Mouse (Mus musculus): ENCODE data around the gene Xxylt1. TPM values are rescaled to one million over a fixed set of nuclear protein-coding genes. Genes with fewer than 3 reads are reported as not detected.

Gene Xxylt1
- polyA plus RNA-seq, 1 experiment from 2014 or later: 18.1 TPM

- DNase-seq (ENCODE audit: low spot score): no peak
- no peak for ATAC-seq (ENCODE audit: low FRiP score)
- no peaks in the 10 kb centered on the region for H3K36me3 ChIP-seq (replicated peaks; ENCODE audit: control insufficient read depth, insufficient read depth)
- no peaks in the 10 kb centered on the region for H3K27me3 ChIP-seq (ENCODE audit: control insufficient read depth, insufficient read depth, low read length)
- H3K4me1 ChIP-seq (replicated peaks; ENCODE audit: control insufficient read depth, insufficient read depth, low read length): no peaks in the 10 kb centered on the region; the same call in 1 of the 2 replicates
- no peak overlapping the region for H3K4me2 ChIP-seq (replicated peaks)
- no peaks in the 10 kb centered on the region for H3K9me3 ChIP-seq (ENCODE audit: control insufficient read depth, low read length)
- H3K9ac ChIP-seq: no peak overlapping the region
- H3K4me3 ChIP-seq (replicated peaks; ENCODE audit: low read length): no peak overlapping the region
- no peak overlapping the region for H3K27ac ChIP-seq
- WGBS: 82% methylated on average over 4 of the region's 4 CpGs
Measured at GRCm38 (mm10) chr16:30943919-30944318, 137.3 kb downstream of the Xxylt1 start.

GRCm38 (mm10) chr16:30940699-30941098 is 140.5 kb downstream of the Xxylt1 start:
- H3K27ac ChIP-seq: no peak overlapping the region
- H3K27me3 ChIP-seq (ENCODE audit: control insufficient read depth, insufficient read depth, low read length): no peaks in the 10 kb centered on the region
- no peak overlapping the region for H3K4me3 ChIP-seq (replicated peaks; ENCODE audit: low read length)
- peaks cover 1% of the 10 kb centered on the region; the same call in 1 of the 2 replicates for H3K4me1 ChIP-seq (replicated peaks; ENCODE audit: control insufficient read depth, insufficient read depth, low read length)
- no peaks in the 10 kb centered on the region for H3K36me3 ChIP-seq (replicated peaks; ENCODE audit: control insufficient read depth, insufficient read depth)
- DNase-seq (ENCODE audit: low spot score): no peak
- no peak for ATAC-seq (ENCODE audit: low FRiP score)
- H3K9me3 ChIP-seq (ENCODE audit: control insufficient read depth, low read length): no peaks in the 10 kb centered on the region
- WGBS: 72% methylated on average over 2 of the region's 2 CpGs
- H3K4me2 ChIP-seq (replicated peaks): no peak overlapping the region
- H3K9ac ChIP-seq: no peak overlapping the region

DNA sequence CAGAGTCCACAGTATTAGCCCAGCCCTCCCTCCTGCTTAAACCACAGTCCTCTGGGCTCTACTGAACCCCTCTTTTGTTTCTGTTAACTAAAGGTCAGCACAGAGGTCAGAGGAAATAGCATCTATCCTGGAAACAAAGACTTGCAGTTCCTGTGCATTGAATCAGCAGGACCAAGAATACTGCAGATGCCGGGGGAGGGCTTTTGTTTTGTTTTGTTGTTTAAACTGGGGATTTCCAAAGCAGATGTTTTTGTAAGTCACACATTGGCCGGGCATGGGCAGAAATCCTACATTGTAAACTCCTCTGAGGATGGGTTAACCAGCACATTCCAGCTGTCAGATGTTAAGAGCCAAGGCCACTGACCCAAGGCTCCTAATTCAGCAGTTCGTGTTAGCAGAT is 141.3 kb downstream of the Xxylt1 start:
- DNase-seq (ENCODE audit: low spot score): no peak
- 3% methylated on average over 3 of the region's 3 CpGs for WGBS

GRCm38 (mm10) chr16:30939210-30939609 is 142.0 kb downstream of the Xxylt1 start:
- H3K36me3 ChIP-seq (replicated peaks; ENCODE audit: control insufficient read depth, insufficient read depth): no peaks in the 10 kb centered on the region
- ATAC-seq (ENCODE audit: low FRiP score) (no peak), DNase-seq (ENCODE audit: low spot score) (no peak)
- no peak overlapping the region for H3K4me2 ChIP-seq (replicated peaks)
- H3K27ac ChIP-seq: no peak overlapping the region
- 74% methylated on average over 8 of the region's 8 CpGs for WGBS
- no peak overlapping the region for H3K4me3 ChIP-seq (replicated peaks; ENCODE audit: low read length)
- no peaks in the 10 kb centered on the region for H3K27me3 ChIP-seq (ENCODE audit: control insufficient read depth, insufficient read depth, low read length)
- no peaks in the 10 kb centered on the region for H3K9me3 ChIP-seq (ENCODE audit: control insufficient read depth, low read length)
- peaks cover 10% of the 10 kb centered on the region for H3K4me1 ChIP-seq (replicated peaks; ENCODE audit: control insufficient read depth, insufficient read depth, low read length)
- H3K9ac ChIP-seq: no peak overlapping the region

More for the DNA sequence above, 141.3 kb downstream of the Xxylt1 start:
- Histone ChIP-seq H3K4me2 (replicated peaks) (no peak overlapping the region), H3K27ac (no peak overlapping the region), H3K27me3 (ENCODE audit: control insufficient read depth, insufficient read depth, low read length) (no peaks in the 10 kb centered on the region), H3K9ac (no peak overlapping the region), H3K4me1 (replicated peaks; ENCODE audit: control insufficient read depth, insufficient read depth, low read length) (peaks cover 6% of the 10 kb centered on the region), H3K4me3 (replicated peaks; ENCODE audit: low read length) (no peak overlapping the region), H3K9me3 (ENCODE audit: control insufficient read depth, low read length) (no peaks in the 10 kb centered on the region), H3K36me3 (replicated peaks; ENCODE audit: control insufficient read depth, insufficient read depth) (no peaks in the 10 kb centered on the region)
- ATAC-seq (ENCODE audit: low FRiP score): no peak

GRCm38 (mm10) chr16:30938664-30939063 is 142.6 kb downstream of the Xxylt1 start:
- no peaks in the 10 kb centered on the region for H3K36me3 ChIP-seq (replicated peaks; ENCODE audit: control insufficient read depth, insufficient read depth)
- no peak overlapping the region for H3K9ac ChIP-seq
- WGBS: 82% methylated on average over 3 of the region's 3 CpGs
- H3K4me3 ChIP-seq (replicated peaks; ENCODE audit: low read length): no peak overlapping the region
- no peak overlapping the region for H3K4me2 ChIP-seq (replicated peaks)
- DNase-seq (ENCODE audit: low spot score) (no peak), ATAC-seq (ENCODE audit: low FRiP score) (no peak)
- H3K27me3 ChIP-seq (ENCODE audit: control insufficient read depth, insufficient read depth, low read length): no peaks in the 10 kb centered on the region
- peaks cover 10% of the 10 kb centered on the region for H3K4me1 ChIP-seq (replicated peaks; ENCODE audit: control insufficient read depth, insufficient read depth, low read length)
- no peaks in the 10 kb centered on the region for H3K9me3 ChIP-seq (ENCODE audit: control insufficient read depth, low read length)
- no peak overlapping the region for H3K27ac ChIP-seq

- DNase-seq (ENCODE audit: low spot score): no peak
- ATAC-seq (ENCODE audit: low FRiP score): no peak
- 94% methylated on average over 3 of the region's 3 CpGs for WGBS
- H3K27me3 ChIP-seq (ENCODE audit: control insufficient read depth, insufficient read depth, low read length): no peaks in the 10 kb centered on the region
- peaks cover 10% of the 10 kb centered on the region for H3K4me1 ChIP-seq (replicated peaks; ENCODE audit: control insufficient read depth, insufficient read depth, low read length)
- no peak overlapping the region for H3K27ac ChIP-seq
- H3K36me3 ChIP-seq (replicated peaks; ENCODE audit: control insufficient read depth, insufficient read depth): no peaks in the 10 kb centered on the region
- no peak overlapping the region for H3K4me2 ChIP-seq (replicated peaks)
- no peaks in the 10 kb centered on the region for H3K9me3 ChIP-seq (ENCODE audit: control insufficient read depth, low read length)
- no peak overlapping the region for H3K4me3 ChIP-seq (replicated peaks; ENCODE audit: low read length)
- no peak overlapping the region for H3K9ac ChIP-seq
Measured at GRCm38 (mm10) chr16:30937665-30938064, 143.6 kb downstream of the Xxylt1 start.

DNA sequence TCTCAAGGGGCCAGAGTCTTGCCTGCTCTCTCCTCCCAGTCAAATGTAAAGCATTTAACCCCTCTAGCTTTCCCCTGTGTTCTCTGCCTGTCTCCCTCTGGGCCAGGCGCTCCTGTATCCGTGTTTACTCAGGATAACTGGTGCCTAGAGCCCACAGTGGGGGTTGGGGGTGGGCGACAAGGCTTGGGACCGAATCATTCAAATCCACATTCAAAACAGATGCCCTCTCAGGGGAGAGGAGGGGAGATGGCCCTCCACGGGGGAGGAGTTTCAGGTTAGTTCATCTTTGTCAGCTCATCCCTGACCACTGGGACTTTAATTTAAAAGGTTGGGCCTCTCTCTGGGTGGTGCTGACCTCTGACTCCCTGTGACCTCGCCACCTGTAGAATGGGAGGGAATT is 144.8 kb downstream of the Xxylt1 start:
- DNase-seq (ENCODE audit: low spot score) (no peak), ATAC-seq (ENCODE audit: low FRiP score) (no peak)
- no peaks in the 10 kb centered on the region for H3K36me3 ChIP-seq (replicated peaks; ENCODE audit: control insufficient read depth, insufficient read depth)
- no peak overlapping the region for H3K27ac ChIP-seq
- 28% methylated on average over 6 of the region's 6 CpGs for WGBS
- H3K4me2 ChIP-seq (replicated peaks): no peak overlapping the region
- no peak overlapping the region for H3K9ac ChIP-seq
- no peaks in the 10 kb centered on the region for H3K27me3 ChIP-seq (ENCODE audit: control insufficient read depth, insufficient read depth, low read length)
- no peaks in the 10 kb centered on the region for H3K9me3 ChIP-seq (ENCODE audit: control insufficient read depth, low read length)
- peaks cover 10% of the 10 kb centered on the region for H3K4me1 ChIP-seq (replicated peaks; ENCODE audit: control insufficient read depth, insufficient read depth, low read length)
- H3K4me3 ChIP-seq (replicated peaks; ENCODE audit: low read length): no peak overlapping the region

GRCm38 (mm10) chr16:30936012-30936461 is 145.2 kb downstream of the Xxylt1 start:
- Histone ChIP-seq H3K4me2 (replicated peaks) (no peak overlapping the region), H3K9ac (no peak overlapping the region), H3K27ac (no peak overlapping the region), H3K4me3 (replicated peaks; ENCODE audit: low read length) (no peak overlapping the region), H3K4me1 (replicated peaks; ENCODE audit: control insufficient read depth, insufficient read depth, low read length) (peaks cover 10% of the 10 kb centered on the region), H3K36me3 (replicated peaks; ENCODE audit: control insufficient read depth, insufficient read depth) (no peaks in the 10 kb centered on the region), H3K27me3 (ENCODE audit: control insufficient read depth, insufficient read depth, low read length) (no peaks in the 10 kb centered on the region), H3K9me3 (ENCODE audit: control insufficient read depth, low read length) (no peaks in the 10 kb centered on the region)
- ATAC-seq (ENCODE audit: low FRiP score): no peak
- DNase-seq (ENCODE audit: low spot score): no peak
- WGBS: 87% methylated on average over 7 of the region's 7 CpGs

DNA sequence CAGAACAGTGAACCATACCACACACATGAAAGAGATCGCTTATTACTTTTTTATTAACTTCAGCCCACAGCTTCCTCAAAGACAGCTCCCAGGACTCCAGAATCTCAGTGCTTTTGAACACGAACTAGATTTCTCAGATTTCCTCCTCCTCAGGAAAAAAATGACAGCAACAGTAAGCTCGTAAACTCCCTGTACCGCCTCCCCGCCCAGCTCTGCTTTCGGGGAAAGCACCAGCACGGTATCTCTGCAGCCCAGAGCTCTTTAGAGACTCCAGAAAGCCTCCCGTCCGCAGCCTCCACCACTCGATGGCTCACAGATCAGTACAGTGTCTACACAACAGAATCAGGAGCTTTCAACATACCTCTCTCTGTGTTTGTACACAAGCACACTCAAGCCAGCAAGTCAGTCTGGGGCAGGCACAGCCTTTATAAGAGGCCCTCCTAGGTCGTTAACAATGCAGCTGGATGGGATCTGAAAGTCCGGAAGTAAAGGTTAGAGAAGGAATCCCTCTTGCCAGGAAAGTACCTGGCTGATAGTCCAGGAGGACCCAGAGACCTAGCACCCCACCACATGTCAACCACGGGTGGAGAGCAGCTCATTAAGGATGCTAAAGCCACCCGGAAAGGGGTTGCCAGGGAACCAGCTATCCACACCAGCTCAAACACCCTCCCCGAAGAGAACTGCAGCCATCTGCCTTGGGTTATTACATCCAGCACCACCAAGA is 146.1 kb downstream of the Xxylt1 start:
- Histone ChIP-seq H3K4me3 (replicated peaks; ENCODE audit: low read length) (no peak overlapping the region), H3K4me1 (replicated peaks; ENCODE audit: control insufficient read depth, insufficient read depth, low read length) (peaks cover 10% of the 10 kb centered on the region), H3K36me3 (replicated peaks; ENCODE audit: control insufficient read depth, insufficient read depth) (no peaks in the 10 kb centered on the region), H3K27me3 (ENCODE audit: control insufficient read depth, insufficient read depth, low read length) (no peaks in the 10 kb centered on the region), H3K9me3 (ENCODE audit: control insufficient read depth, low read length) (no peaks in the 10 kb centered on the region), H3K27ac (no peak overlapping the region), H3K9ac (no peak overlapping the region), H3K4me2 (replicated peaks) (no peak overlapping the region)
- no peak for ATAC-seq (ENCODE audit: low FRiP score)
- 61% methylated on average over 15 of the region's 15 CpGs for WGBS
- no peak for DNase-seq (ENCODE audit: low spot score)

Measured in hindbrain, embryonic 14.5 days (tissue).